ENCODE assay signal across 11 mouse cellular contexts in genomic region chr19:47532449-47532848, GRCm38 (mm10). TPM values are rescaled to one million over a fixed set of nuclear protein-coding genes. Genes with fewer than 3 reads are reported as not detected.
DNase-seq lines count a peak whose midpoint lies in the region; ATAC-seq and TF ChIP-seq lines count a peak whose summit lies in the region.
"Had no signal": no experiment of that assay in that cellular context is flagged by ENCODE, and none has a peak within 500 bp of the region (broad histone marks: within the 10 kb centered on the region; RNA-seq: fewer than 3 reads in every experiment).

No protein-coding gene starts in this region.

- H3K27me3 ChIP-seq in cerebellum, adult 2 months (ENCODE audit: control insufficient read depth, insufficient read depth, low read length): no peaks in the 10 kb centered on the region
- no peaks in the 10 kb centered on the region for H3K27me3 ChIP-seq in liver, embryonic 14.5 days (ENCODE audit: control insufficient read depth, insufficient read depth, low read length)
- H3K27me3 ChIP-seq: hindbrain, embryonic 13.5 days had no signal

- DNase-seq in cerebellum, adult 2 months: no peak
- no peak for DNase-seq in liver, embryonic 14.5 days (ENCODE audit: low read depth in 3 of 3, low spot score in 3 of 3)
- DNase-seq in liver: no peak
- peak; percentile 25 for DNase-seq in CD4-positive helper T cell, adult 2 months (ENCODE audit: low read depth, low spot score)
- no peak for DNase-seq in brain, embryonic 14.5 days (ENCODE audit: low read depth)
- DNase-seq in spleen, postnatal 14 days (ENCODE audit: low spot score in 2 of 2): no peak
- no peak for DNase-seq in urinary bladder, postnatal 25 days (ENCODE audit: low spot score)
- DNase-seq: kidney, postnatal 10 days had no signal

- TF ChIP-seq EP300 in liver, embryonic 14.5 days (IDR thresholded peaks at IDR 0.05; ENCODE audit: low read depth): no peak

- no peaks in the 10 kb centered on the region for H3K9me3 ChIP-seq in liver, embryonic 14.5 days (ENCODE audit: control insufficient read depth, low read length)
- H3K9me3 ChIP-seq: hindbrain, embryonic 13.5 days had no signal

- H3K4me3 ChIP-seq in cerebellum, adult 2 months (replicated peaks; ENCODE audit: insufficient read depth, low read depth, low read length): no peak overlapping the region
- no peak overlapping the region for H3K4me3 ChIP-seq in liver, embryonic 14.5 days (ENCODE audit: insufficient read depth in 1 of 2, low read depth in 2 of 2, low read length in 2 of 2)
- H3K4me3 ChIP-seq: hindbrain, embryonic 13.5 days had no signal

- H3K4me1 ChIP-seq in cerebellum, adult 2 months (ENCODE audit: control insufficient read depth, insufficient read depth, low read length): no peaks in the 10 kb centered on the region
- peaks cover 23 to 29% of the 10 kb centered on the region in 2 experiments for H3K4me1 ChIP-seq in liver, embryonic 14.5 days (replicated peaks; ENCODE audit: control insufficient read depth in 2 of 2, insufficient read depth in 2 of 2, low read length in 1 of 2)

- peak; percentile 24; the same call in 1 of the 2 replicates for TF ChIP-seq CTCF in cerebellum, adult 2 months (IDR thresholded peaks at IDR 0.05; ENCODE audit: borderline replicate concordance, insufficient read depth, low read depth, low read length)
- peak; percentile 69 for TF ChIP-seq CTCF in liver, embryonic 14.5 days (IDR thresholded peaks at IDR 0.05; ENCODE audit: low read depth)
- TF ChIP-seq CTCF in brain, embryonic 14.5 days (IDR thresholded peaks at IDR 0.05; ENCODE audit: borderline replicate concordance, extremely low read depth, insufficient read depth, insufficient read length): peak; percentile 47; the same call in 1 of the 2 replicates

- ATAC-seq in cerebellum, adult (ENCODE audit: insufficient number of reproducible peaks, low FRiP score, low TSS enrichment): no peak
- no peak for ATAC-seq in liver, embryonic 14.5 days (ENCODE audit: insufficient read depth)
- ATAC-seq: activated CD4-positive, CD25-positive, alpha-beta regulatory T cell, adult 4 months had no signal

- WGBS in cerebellum, adult 2 months: 93% methylated on average over 3 of the region's 3 CpGs
- 73% methylated on average over 3 of the region's 3 CpGs for WGBS in liver, embryonic 14.5 days (ENCODE audit: insufficient replicate concordance)

- H3K4me2 ChIP-seq in liver, embryonic 14.5 days (ENCODE audit: low read depth): no peak overlapping the region
- H3K4me2 ChIP-seq: hindbrain, embryonic 13.5 days had no signal

- H3K27ac ChIP-seq in cerebellum, adult 2 months (ENCODE audit: insufficient read depth, low read length): no peak overlapping the region
- H3K27ac ChIP-seq in liver, embryonic 14.5 days: no peak overlapping the region
- H3K27ac ChIP-seq: hindbrain, embryonic 13.5 days had no signal

- no peak overlapping the region for H3K9ac ChIP-seq in liver, embryonic 14.5 days (replicated peaks)
- H3K9ac ChIP-seq: hindbrain, embryonic 13.5 days had no signal

- no peak for TF ChIP-seq POLR2A in cerebellum, adult 2 months (IDR thresholded peaks at IDR 0.05; ENCODE audit: borderline replicate concordance, insufficient read depth, low read length)
- TF ChIP-seq POLR2A in brain, embryonic 14.5 days (IDR thresholded peaks at IDR 0.05; ENCODE audit: borderline replicate concordance, extremely low read depth, insufficient read depth, insufficient read length, poor library complexity, severe bottlenecking): no peak

- H3K36me3 ChIP-seq in liver, embryonic 14.5 days (replicated peaks; ENCODE audit: control insufficient read depth, insufficient read depth, low read depth): no peaks in the 10 kb centered on the region

RNA-seq across cellular contexts. Expression of gene Stn1, which starts 4.9 kb away (rescaled TPM):
- polyA plus RNA-seq in cerebellum, adult 2 months (2012; rRNA removed): 10.1 and 10.7 TPM in 2 replicates
- 5.8 and 6.4 TPM in 2 replicates for polyA plus RNA-seq in liver, embryonic 14.5 days (2012; rRNA removed)
- polyA plus RNA-seq in liver, embryonic 14.5 days (2014; fragmentation: Nextera tagmentation; extraction: Ambion mirVana): 8.1 and 9.7 TPM in 2 replicates
- polyA plus RNA-seq in brain, embryonic 14.5 days (2012; rRNA removed): 23.9 and 24.8 TPM in 2 replicates

RNA-seq across cellular contexts. Expression of gene Slk, which starts 47.0 kb away (rescaled TPM):
- polyA plus RNA-seq in cerebellum, adult 2 months (2012; rRNA removed): 33.8 and 38.7 TPM in 2 replicates
- 9.4 and 16.5 TPM in 2 replicates for polyA plus RNA-seq in liver, embryonic 14.5 days (2012; rRNA removed)
- 8.6 and 9.6 TPM in 2 replicates for polyA plus RNA-seq in liver, embryonic 14.5 days (2014; fragmentation: Nextera tagmentation; extraction: Ambion mirVana)
- polyA plus RNA-seq in brain, embryonic 14.5 days (2012; rRNA removed): 20.0 and 23.7 TPM in 2 replicates
